Mouse (Mus musculus) liver, embryonic 14.5 days (tissue): ENCODE data around the gene Fhit. TPM values are rescaled to one million over a fixed set of nuclear protein-coding genes. Genes with fewer than 3 reads are reported as not detected.
A peak's percentile ranks its signal among the peaks of the same experiment; 100 is the strongest.

Experiments
- ATAC-seq: fragments of 200-750 bp; cut with Nextera tagmentation; 2 replicates; pipeline ENCODE4 v1.8.0; 2017; ENCODE audit warnings: moderate number of reproducible peaks, mild to moderate bottlenecking, moderate library complexity; ENCODE audit not compliant: insufficient read depth
- DNase-seq, 3 experiments: peaks; one replicate each; pipeline ENCODE4 v3.0.0-alpha.2; 2012 to 2013; ENCODE audit warnings: low read depth in 3 of 3, low spot score in 3 of 3
- H3K27ac ChIP-seq: fragments of 300-500 bp; sonication (generic); 2 replicates; pipeline ENCODE4 v1.5.1; 2014; ENCODE audit warnings: moderate library complexity, mild to moderate bottlenecking, control low read depth, inconsistent platforms
- H3K27me3 ChIP-seq: fragments of 300-500 bp; sonication (generic); 2 replicates; pipeline ENCODE4 v1.6.1; 2014; ENCODE audit warnings: mild to moderate bottlenecking, low read length, moderate library complexity; ENCODE audit not compliant: control insufficient read depth, insufficient read depth
- H3K36me3 ChIP-seq: fragments of 300-500 bp; sonication (generic); replicated peaks from 2 replicates; pipeline ENCODE4 v1.6.1; 2014; ENCODE audit warnings: low read depth; ENCODE audit not compliant: control insufficient read depth, insufficient read depth
- H3K4me1 ChIP-seq, 2 experiments: fragments of 200-500 bp in 1 of 2; fragments of 300-500 bp in 1 of 2; sonication (generic) in 1 of 2; replicated peaks; 2 replicates each; pipeline ENCODE4 v1.6.1; 2012 to 2014; ENCODE audit warnings: antibody characterized with exemption in 1 of 2, inconsistent platforms in 1 of 2, low read length in 1 of 2; ENCODE audit not compliant: control insufficient read depth in 2 of 2, insufficient read depth in 2 of 2
- H3K4me2 ChIP-seq: fragments of 300-500 bp; sonication (generic); 2 replicates; pipeline ENCODE4 v1.6.1; 2014; ENCODE audit warnings: low read depth, mild to moderate bottlenecking, control low read depth, moderate library complexity
- H3K4me3 ChIP-seq, 2 experiments: fragments of 200-500 bp in 1 of 2; fragments of 300-500 bp in 1 of 2; sonication (generic) in 1 of 2; 2 replicates each; pipeline ENCODE4 v1.5.1; 2012 to 2014; ENCODE audit warnings: low read depth in 2 of 2, low read length in 2 of 2, mild to moderate bottlenecking in 2 of 2, control low read depth in 1 of 2, inconsistent platforms in 1 of 2, moderate library complexity in 1 of 2; ENCODE audit not compliant: insufficient read depth in 1 of 2
- H3K9ac ChIP-seq: fragments of 300-500 bp; sonication (generic); replicated peaks from 2 replicates; pipeline ENCODE4 v1.6.1; 2014; ENCODE audit warnings: mild to moderate bottlenecking, control low read depth, moderate library complexity
- H3K9me3 ChIP-seq: fragments of 300-500 bp; sonication (generic); 2 replicates; pipeline ENCODE4 v1.6.1; 2016; ENCODE audit warnings: low read length, mixed read lengths; ENCODE audit not compliant: control insufficient read depth
- CTCF ChIP-seq: IDR thresholded peaks from 2 replicates; pipeline ENCODE4 v1.5.1; 2016; ENCODE audit warnings: antibody characterized with exemption, low read depth, control low read depth
- EP300 ChIP-seq: IDR thresholded peaks from 2 replicates; pipeline ENCODE4 v1.6.1; 2016; ENCODE audit warnings: antibody characterized with exemption, low read depth
- WGBS: fragments of 180-500 bp; shearing (Covaris S2); extraction: QIAGEN DNeasy Blood & Tissue Kit; methylation state at CpG from one replicate; pipeline ENCODE4 v1.1.7; 2014; ENCODE audit not compliant: insufficient replicate concordance; 5-methylcytosine and 5-hydroxymethylcytosine counted together
- polyA plus RNA-seq, 2 experiments: library from polyadenylated mRNA; depleted of rRNA in 1 of 2; stranded (reverse) in 1 of 2; unstranded in 1 of 2; fragments of >200 nt; fragmentation: Nextera tagmentation in 1 of 2; extraction: Ambion mirVana in 1 of 2; gene quantifications; 2 replicates each; pipeline versions ENCODE4 v1.2.1 to v1.2.3; 2012 to 2014

The Fhit gene
- polyA plus RNA-seq, 2 experiments: 1.4 to 1.9 TPM

- H3K9ac ChIP-seq: no peak overlapping the region
- WGBS: 70% methylated on average over 4 of the region's 4 CpGs
These were observed 1573.9 kb downstream of the Fhit start for GRCm38 (mm10) chr14:9587900-9588299.

DNA sequence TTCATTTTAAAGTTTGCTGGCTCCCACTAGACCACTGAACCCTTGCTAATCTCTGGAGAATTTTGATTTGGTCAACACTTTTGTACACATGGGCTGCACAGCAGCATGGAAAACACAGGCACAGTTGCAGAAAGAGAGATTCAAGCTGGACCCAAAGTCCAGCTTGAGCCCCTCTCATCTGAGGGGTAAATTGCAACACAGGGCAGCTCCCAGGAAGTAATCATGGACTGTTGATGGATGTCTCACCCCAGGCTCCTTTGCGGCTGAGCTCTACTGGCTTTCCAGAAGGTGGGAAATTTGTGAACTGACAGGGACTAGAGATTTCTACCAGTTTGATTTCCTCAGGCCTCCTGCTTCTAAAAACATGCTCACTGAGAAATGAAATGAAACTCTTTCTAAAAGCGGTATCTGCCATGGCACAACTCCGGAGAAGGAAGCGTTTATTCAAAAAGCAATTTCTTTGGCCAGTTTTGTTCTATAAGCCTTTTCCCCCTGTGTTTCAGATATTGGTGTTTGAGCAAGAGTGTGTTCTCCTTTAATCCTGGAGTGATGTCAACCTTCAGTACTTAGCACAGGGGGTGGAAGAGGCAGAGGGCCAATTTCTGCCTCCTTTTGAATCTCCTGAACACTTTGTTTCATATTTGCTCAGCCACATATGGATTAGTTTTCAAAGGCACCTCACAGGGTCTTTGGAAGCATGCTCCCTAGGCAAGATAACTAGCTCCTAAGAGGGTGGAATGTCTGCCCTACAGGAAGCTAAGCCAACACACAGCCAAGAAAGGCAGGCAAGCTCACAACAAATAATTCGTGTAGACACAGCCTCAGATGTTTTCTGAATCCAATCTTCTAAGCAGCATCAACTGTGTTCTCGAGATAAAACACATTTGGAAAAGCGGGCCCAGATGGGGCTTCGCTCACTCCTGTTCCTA, 1578.3 kb downstream of the Fhit start:
- H3K36me3 ChIP-seq: no peaks in the 10 kb centered on the region
- no peak overlapping the region for H3K9ac ChIP-seq
- no peaks in the 10 kb centered on the region for H3K9me3 ChIP-seq
- DNase-seq: peak in 1 of 3 experiments; percentile 6
- H3K4me1 ChIP-seq: peaks cover 0 to 3% of the 10 kb centered on the region in 2 experiments; a peak in 1 of 4 replicates
- ATAC-seq: no peak
- no peak overlapping the region for H3K4me2 ChIP-seq
- no peak overlapping the region for H3K27ac ChIP-seq
- H3K27me3 ChIP-seq: no peaks in the 10 kb centered on the region
- no peak for TF ChIP-seq EP300
- TF ChIP-seq CTCF: no peak
- no peak overlapping the region for H3K4me3 ChIP-seq
- WGBS: 60% methylated on average over 8 of the region's 8 CpGs

More at GRCm38 (mm10) chr14:9587900-9588299, 1573.9 kb downstream of the Fhit start:
- peaks cover 0 to 2% of the 10 kb centered on the region in 2 experiments; a peak in 1 of 4 replicates for H3K4me1 ChIP-seq
- no peaks in the 10 kb centered on the region for H3K9me3 ChIP-seq
- no peak overlapping the region for H3K4me3 ChIP-seq
- H3K27me3 ChIP-seq: no peaks in the 10 kb centered on the region
- TF ChIP-seq EP300 (no peak), CTCF (no peak)
- H3K27ac ChIP-seq: no peak overlapping the region
- H3K36me3 ChIP-seq: no peaks in the 10 kb centered on the region
- no peak overlapping the region for H3K4me2 ChIP-seq
- DNase-seq: no peak
- no peak for ATAC-seq

DNA sequence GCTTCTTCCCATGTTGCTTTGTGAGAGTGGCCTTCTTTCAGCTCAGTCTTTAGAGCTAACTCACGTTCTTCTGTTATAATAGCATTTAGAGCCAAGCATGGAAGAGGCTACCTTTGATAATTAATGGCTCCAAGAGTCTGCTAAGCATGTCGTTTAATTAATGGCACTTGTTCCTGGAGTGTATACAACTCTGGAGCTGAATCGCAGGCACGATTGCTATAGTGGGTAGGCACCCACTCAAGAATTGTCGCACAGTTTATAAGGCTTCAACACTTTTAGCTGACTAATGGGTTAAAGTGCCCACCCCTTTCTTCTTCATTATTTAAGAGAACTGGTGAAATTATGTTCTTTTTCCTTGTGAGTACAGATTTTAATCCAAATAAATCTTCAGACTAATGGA, 1605.5 kb downstream of the Fhit start:
- Histone ChIP-seq H3K4me3 (no peak overlapping the region), H3K4me1 (no peaks in the 10 kb centered on the region), H3K9ac (no peak overlapping the region), H3K27ac (no peak overlapping the region), H3K4me2 (no peak overlapping the region), H3K9me3 (no peaks in the 10 kb centered on the region), H3K36me3 (no peaks in the 10 kb centered on the region), H3K27me3 (no peaks in the 10 kb centered on the region)
- DNase-seq (no peak), ATAC-seq (no peak)
- TF ChIP-seq EP300 (no peak), CTCF (no peak)
- WGBS: 62% methylated on average over 5 of the region's 5 CpGs

DNA sequence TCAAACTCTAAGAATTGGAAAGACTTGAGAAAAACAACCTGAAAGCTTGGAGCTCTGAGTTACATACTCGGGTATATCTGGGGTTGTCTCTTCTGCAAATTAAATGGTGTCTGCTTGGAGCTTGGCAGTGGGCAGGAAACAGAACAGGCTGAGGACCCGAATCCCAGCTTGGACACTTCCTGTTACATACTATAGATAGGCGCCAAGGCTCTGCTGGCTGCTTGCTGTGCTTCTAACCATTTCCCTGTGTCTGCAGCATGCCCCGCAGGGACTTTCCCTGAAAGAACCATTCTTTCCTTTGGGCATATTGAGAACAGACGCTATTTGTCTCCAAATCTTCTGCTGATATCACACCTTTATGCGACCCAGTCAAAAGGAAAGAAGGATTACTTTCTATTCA, 1606.0 kb downstream of the Fhit start:
- no peak for TF ChIP-seq CTCF
- TF ChIP-seq EP300: no peak
- no peak for DNase-seq
- Histone ChIP-seq H3K27ac (no peak overlapping the region), H3K4me1 (no peaks in the 10 kb centered on the region), H3K9me3 (no peaks in the 10 kb centered on the region), H3K27me3 (no peaks in the 10 kb centered on the region), H3K36me3 (no peaks in the 10 kb centered on the region), H3K4me3 (no peak overlapping the region), H3K9ac (no peak overlapping the region), H3K4me2 (no peak overlapping the region)
- WGBS: 12% methylated on average over 6 of the region's 6 CpGs
- no peak for ATAC-seq

GRCm38 (mm10) chr14:9552149-9552548, 1609.7 kb downstream of the Fhit start:
- DNase-seq: no peak
- Histone ChIP-seq H3K4me2 (no peak overlapping the region), H3K36me3 (no peaks in the 10 kb centered on the region), H3K9me3 (no peaks in the 10 kb centered on the region), H3K27ac (no peak overlapping the region), H3K9ac (no peak overlapping the region), H3K27me3 (no peaks in the 10 kb centered on the region), H3K4me1 (no peaks in the 10 kb centered on the region), H3K4me3 (no peak overlapping the region)
- ATAC-seq: no peak
- TF ChIP-seq EP300 (no peak), CTCF (no peak)
